Mouse (Mus musculus): ENCODE results near the gene Palld.

Palld gene

GRCm38 (mm10) chr8:61527037-61527436 lies 375.5 kb downstream of the Palld start:
- peaks cover 82% of the 10 kb centered on the region for H3K36me3 ChIP-seq (ENCODE audit: insufficient read depth, low read length)
- H3K9me3 ChIP-seq (ENCODE audit: low read length): no peaks in the 10 kb centered on the region
- peaks cover 33% of the 10 kb centered on the region for H3K4me1 ChIP-seq (replicated peaks; ENCODE audit: low read depth, low read length)
- H3K27me3 ChIP-seq (ENCODE audit: insufficient read depth, low read length): no peaks in the 10 kb centered on the region
- TF ChIP-seq POU5F1 (IDR thresholded peaks at IDR 0.05; ENCODE audit: borderline replicate concordance, low read length) (no peak), CTCF (conservative IDR thresholded peaks at IDR 0.05; ENCODE audit: low read length) (no peak), NANOG (IDR thresholded peaks at IDR 0.05; ENCODE audit: borderline replicate concordance, low read length) (no peak)
- H3K4me3 ChIP-seq (replicated peaks; ENCODE audit: low read length): no peak overlapping the region

GRCm38 (mm10) chr8:61522132-61522531 lies 380.4 kb downstream of the Palld start:
- Histone ChIP-seq H3K36me3 (ENCODE audit: insufficient read depth, low read length) (peaks cover 80% of the 10 kb centered on the region), H3K27me3 (ENCODE audit: insufficient read depth, low read length) (no peaks in the 10 kb centered on the region), H3K4me1 (replicated peaks; ENCODE audit: low read depth, low read length) (peaks cover 20% of the 10 kb centered on the region), H3K4me3 (replicated peaks; ENCODE audit: low read length) (no peak overlapping the region), H3K9me3 (ENCODE audit: low read length) (no peaks in the 10 kb centered on the region)
- TF ChIP-seq POU5F1 (IDR thresholded peaks at IDR 0.05; ENCODE audit: borderline replicate concordance, low read length): no peak
- TF ChIP-seq CTCF (conservative IDR thresholded peaks at IDR 0.05; ENCODE audit: low read length): peak; percentile 70

- TF ChIP-seq POU5F1 (IDR thresholded peaks at IDR 0.05; ENCODE audit: borderline replicate concordance, low read length): no peak
- TF ChIP-seq CTCF (conservative IDR thresholded peaks at IDR 0.05; ENCODE audit: low read length): no peak
- no peak for TF ChIP-seq NANOG (IDR thresholded peaks at IDR 0.05; ENCODE audit: borderline replicate concordance, low read length)
- peaks cover 38% of the 10 kb centered on the region for H3K4me1 ChIP-seq (replicated peaks; ENCODE audit: low read depth, low read length)
- H3K4me3 ChIP-seq (replicated peaks; ENCODE audit: low read length): no peak overlapping the region
- H3K27me3 ChIP-seq (ENCODE audit: insufficient read depth, low read length): no peaks in the 10 kb centered on the region
- H3K36me3 ChIP-seq (ENCODE audit: insufficient read depth, low read length): peaks cover 76% of the 10 kb centered on the region
- no peaks in the 10 kb centered on the region for H3K9me3 ChIP-seq (ENCODE audit: low read length)
Observed at GRCm38 (mm10) chr8:61517502-61518185, 384.8 kb downstream of the Palld start.

DNA sequence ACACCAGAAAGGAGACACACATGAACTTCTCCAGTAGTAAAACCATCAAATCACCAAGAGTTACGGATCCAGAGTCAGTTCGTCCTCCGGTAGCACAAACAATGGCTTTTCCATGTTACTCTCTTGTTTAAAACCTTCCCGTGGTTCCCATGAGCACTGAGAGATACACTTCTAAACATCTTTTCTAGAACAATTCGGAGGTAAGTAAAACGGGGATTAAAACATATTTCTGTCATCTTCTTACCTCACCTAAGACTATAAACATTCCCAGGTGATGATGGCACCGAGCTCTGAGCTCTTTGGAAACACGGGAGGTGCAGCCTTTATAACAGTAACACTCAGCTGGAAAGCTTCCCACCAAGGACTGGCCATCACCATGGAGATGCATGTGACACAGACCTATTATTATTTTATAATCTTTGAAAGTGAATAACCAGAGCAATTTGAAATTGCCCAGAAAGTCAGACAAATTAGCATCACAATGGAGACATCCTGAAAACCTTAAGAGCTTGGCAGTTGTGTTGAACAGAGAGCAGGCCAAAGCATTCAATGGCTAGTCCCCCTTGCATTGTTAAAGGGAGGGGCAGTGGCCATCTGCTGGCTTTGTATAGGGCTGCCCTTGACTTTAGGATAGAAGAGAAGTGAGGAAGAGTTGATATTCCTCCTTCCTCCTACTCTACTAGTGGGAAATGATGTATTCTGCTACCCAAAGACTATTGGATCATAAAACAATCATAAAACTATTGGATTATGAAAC lies 385.6 kb downstream of the Palld start:
- Histone ChIP-seq H3K36me3 (ENCODE audit: insufficient read depth, low read length) (peaks cover 76% of the 10 kb centered on the region), H3K27me3 (ENCODE audit: insufficient read depth, low read length) (no peaks in the 10 kb centered on the region), H3K9me3 (ENCODE audit: low read length) (no peaks in the 10 kb centered on the region), H3K4me1 (replicated peaks; ENCODE audit: low read depth, low read length) (peaks cover 36% of the 10 kb centered on the region), H3K4me3 (replicated peaks; ENCODE audit: low read length) (no peak overlapping the region)
- TF ChIP-seq POU5F1 (IDR thresholded peaks at IDR 0.05; ENCODE audit: borderline replicate concordance, low read length) (0 out of 2 replicates have a peak, but pooled peaks have one; percentile 27), NANOG (IDR thresholded peaks at IDR 0.05; ENCODE audit: borderline replicate concordance, low read length) (no peak)

DNA sequence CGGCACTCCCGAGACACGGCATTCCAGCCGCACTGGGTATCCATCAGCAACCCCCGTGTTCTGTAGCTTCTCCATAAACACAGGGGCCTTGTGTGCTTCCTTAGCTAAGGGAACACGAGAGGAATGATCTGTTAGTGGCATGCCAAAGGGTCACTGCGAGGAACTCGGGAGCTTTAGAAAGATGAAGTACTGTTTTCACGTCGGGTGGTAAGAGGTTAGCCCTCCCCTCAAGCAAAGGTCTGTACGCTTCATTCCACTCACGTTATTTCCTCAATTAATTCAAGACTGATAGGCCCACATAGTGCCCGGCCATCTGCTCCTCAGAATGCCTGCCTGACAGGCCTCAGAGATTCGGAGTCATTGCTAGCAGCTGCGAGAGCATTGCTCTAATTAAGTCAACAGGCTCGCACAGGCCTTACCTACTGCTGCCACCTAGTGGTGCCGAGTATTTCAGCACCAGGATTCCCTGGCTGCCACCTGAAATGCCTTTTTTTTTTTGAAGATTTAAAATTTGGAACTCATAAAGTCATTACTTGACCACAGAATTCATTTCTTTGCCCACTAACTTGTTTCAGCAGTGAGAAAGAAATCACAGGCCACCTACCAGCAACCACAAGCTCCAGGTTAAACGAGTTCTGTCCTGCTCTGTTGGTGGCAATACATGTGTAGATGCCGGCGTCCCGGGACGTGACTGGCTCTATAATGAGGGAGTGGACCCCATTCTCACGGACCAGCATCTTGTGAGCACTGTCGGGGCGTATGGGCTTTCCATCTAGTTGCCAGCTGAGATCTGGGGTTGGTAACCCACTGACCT lies 386.4 kb downstream of the Palld start:
- H3K4me3 ChIP-seq (replicated peaks; ENCODE audit: low read length): peak overlapping the region; percentile 35; the same call in 1 of the 2 replicates
- no peaks in the 10 kb centered on the region for H3K9me3 ChIP-seq (ENCODE audit: low read length)
- peaks cover 36% of the 10 kb centered on the region for H3K4me1 ChIP-seq (replicated peaks; ENCODE audit: low read depth, low read length)
- H3K27me3 ChIP-seq (ENCODE audit: insufficient read depth, low read length): no peaks in the 10 kb centered on the region
- TF ChIP-seq CTCF (conservative IDR thresholded peaks at IDR 0.05; ENCODE audit: low read length) (peak; percentile 95), NANOG (IDR thresholded peaks at IDR 0.05; ENCODE audit: borderline replicate concordance, low read length) (no peak), POU5F1 (IDR thresholded peaks at IDR 0.05; ENCODE audit: borderline replicate concordance, low read length) (no peak)
- H3K36me3 ChIP-seq (ENCODE audit: insufficient read depth, low read length): peaks cover 69% of the 10 kb centered on the region

DNA sequence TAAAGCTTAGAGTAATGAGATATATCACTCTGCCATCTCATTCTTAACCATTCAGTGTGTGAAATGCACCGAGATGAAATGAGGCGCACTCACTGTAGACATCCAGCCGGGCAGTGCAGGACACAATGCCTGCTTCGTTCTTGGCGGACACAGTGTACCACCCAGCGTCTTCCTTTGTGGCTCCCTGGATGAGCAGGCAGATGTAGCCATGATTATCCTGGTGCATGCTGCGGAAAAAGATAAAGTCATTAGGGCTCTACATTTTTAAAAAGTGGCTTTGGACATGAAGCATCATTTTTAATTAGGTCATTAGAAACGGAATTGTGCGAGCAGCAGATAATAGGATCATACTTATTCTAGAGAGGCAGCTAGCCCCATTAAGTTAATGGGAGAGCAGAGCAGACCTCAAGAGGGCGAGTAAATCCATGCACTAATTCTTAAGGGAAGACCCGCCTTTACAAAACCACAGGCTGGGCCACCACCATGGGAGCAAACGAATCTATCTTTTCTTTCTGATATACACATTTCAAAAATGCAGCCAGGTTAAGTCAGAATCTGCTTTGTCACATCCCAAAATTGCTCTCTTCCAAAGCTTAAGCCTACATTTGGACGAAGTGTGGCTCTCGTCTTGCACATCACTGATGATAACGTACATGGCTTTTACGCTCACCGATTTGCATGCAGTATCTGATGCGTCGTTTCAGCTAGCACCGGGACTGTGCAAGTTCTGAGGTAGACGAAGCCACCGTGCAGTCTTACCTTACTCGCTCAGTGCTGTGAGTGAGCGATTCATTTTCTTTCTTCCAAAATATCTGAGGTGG lies 387.2 kb downstream of the Palld start:
- no peak for TF ChIP-seq NANOG (IDR thresholded peaks at IDR 0.05; ENCODE audit: borderline replicate concordance, low read length)
- no peak for TF ChIP-seq POU5F1 (IDR thresholded peaks at IDR 0.05; ENCODE audit: borderline replicate concordance, low read length)
- Histone ChIP-seq H3K9me3 (ENCODE audit: low read length) (no peaks in the 10 kb centered on the region), H3K4me3 (replicated peaks; ENCODE audit: low read length) (peak overlapping the region; percentile 35; the same call in 1 of the 2 replicates), H3K27me3 (ENCODE audit: insufficient read depth, low read length) (no peaks in the 10 kb centered on the region), H3K4me1 (replicated peaks; ENCODE audit: low read depth, low read length) (peaks cover 36% of the 10 kb centered on the region), H3K36me3 (ENCODE audit: insufficient read depth, low read length) (peaks cover 63% of the 10 kb centered on the region)

DNA sequence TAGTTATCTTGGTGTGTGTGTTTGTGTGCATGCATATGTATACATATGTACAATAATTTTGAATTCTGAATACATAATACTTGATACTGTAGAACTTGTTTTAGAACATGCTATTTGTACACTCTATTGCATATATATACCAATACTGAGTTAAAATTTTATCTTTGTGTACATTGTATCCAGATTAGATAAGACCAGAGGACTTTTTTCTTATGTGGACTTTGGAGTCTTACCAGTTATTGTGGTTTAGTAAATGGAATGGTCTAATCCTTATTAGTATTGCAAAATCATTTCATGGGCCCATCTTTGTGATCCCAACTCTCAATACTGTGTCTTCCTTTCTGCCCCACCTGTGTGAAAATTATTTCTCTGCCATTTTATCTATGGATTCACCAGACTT lies 400.2 kb downstream of the Palld start:
- Histone ChIP-seq H3K9me3 (ENCODE audit: low read length) (peaks cover 12% of the 10 kb centered on the region), H3K4me3 (replicated peaks; ENCODE audit: low read length) (no peak overlapping the region), H3K36me3 (ENCODE audit: insufficient read depth, low read length) (peaks cover 13% of the 10 kb centered on the region), H3K4me1 (replicated peaks; ENCODE audit: low read depth, low read length) (0 out of 2 replicates have a peak, but pooled peaks cover 3% of the 10 kb centered on the region), H3K27me3 (ENCODE audit: insufficient read depth, low read length) (no peaks in the 10 kb centered on the region)
- no peak for TF ChIP-seq NANOG (IDR thresholded peaks at IDR 0.05; ENCODE audit: borderline replicate concordance, low read length)
- no peak for TF ChIP-seq POU5F1 (IDR thresholded peaks at IDR 0.05; ENCODE audit: borderline replicate concordance, low read length)
- no peak for TF ChIP-seq CTCF (conservative IDR thresholded peaks at IDR 0.05; ENCODE audit: low read length)

Data from E14TG2a.4 (cell line).